Mouse (Mus musculus): Measurements from ENCODE around the gene Kcna10.

DNA sequence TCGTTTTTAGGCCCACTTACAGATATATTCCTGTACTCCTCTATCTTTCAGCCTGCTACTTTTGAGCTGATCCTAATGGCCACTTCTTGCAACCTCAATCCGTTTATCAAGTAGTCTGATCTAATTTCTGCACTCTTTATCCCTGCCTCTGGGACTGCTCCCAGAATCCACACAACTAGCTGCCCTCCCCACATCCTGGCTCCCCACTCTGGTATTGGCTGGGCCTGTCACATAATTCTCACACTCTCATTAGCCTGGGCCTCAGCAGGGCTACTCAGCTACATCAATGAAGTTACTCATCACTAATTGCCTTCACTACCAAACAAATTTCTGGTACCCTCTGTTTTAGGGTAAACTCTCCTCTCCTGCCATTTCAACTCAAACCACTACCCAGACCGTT, 32.4 kb upstream of the Kcna10 start:
- TF ChIP-seq CTCF (IDR thresholded peaks at IDR 0.05; ENCODE audit: borderline replicate concordance, insufficient read depth, low read depth, low read length) (no peak), POLR2A (IDR thresholded peaks at IDR 0.05; ENCODE audit: borderline replicate concordance, insufficient read depth, low read length) (no peak)
